Mouse (Mus musculus): ENCODE measurements around the gene Prkaa1. TPM values are rescaled to one million over a fixed set of nuclear protein-coding genes. Genes with fewer than 3 reads are reported as not detected.

The Prkaa1 gene
- 12.6 and 14.0 TPM in 2 replicates for polyA plus RNA-seq (2015; fragmentation: Nextera tagmentation; extraction: Ambion mirVana)

- Histone ChIP-seq H3K4me2 (replicated peaks) (peak within 1 kb of the TSS; percentile 51), H3K4me3 (peak within 1 kb of the TSS; percentile 94), H3K36me3 (no peaks in the 10 kb centered on the region), H3K9ac (replicated peaks) (peak within 1 kb of the TSS; percentile 89), H3K4me1 (peaks cover 15% of the 10 kb centered on the region), H3K9me3 (no peaks in the 10 kb centered on the region), H3K27me3 (no peaks in the 10 kb centered on the region), H3K27ac (replicated peaks) (peak within 1 kb of the TSS; percentile 94)
- WGBS = under 1% methylated on average over 41 of the region's 80 CpGs
- peak; percentile 96 for ATAC-seq (replicated peaks)
Observed at GRCm38 (mm10) chr15:5143361-5144020, at the start of gene Prkaa1. Gene Prkaa1 (plus strand): TSS chr15:5143861.

DNA sequence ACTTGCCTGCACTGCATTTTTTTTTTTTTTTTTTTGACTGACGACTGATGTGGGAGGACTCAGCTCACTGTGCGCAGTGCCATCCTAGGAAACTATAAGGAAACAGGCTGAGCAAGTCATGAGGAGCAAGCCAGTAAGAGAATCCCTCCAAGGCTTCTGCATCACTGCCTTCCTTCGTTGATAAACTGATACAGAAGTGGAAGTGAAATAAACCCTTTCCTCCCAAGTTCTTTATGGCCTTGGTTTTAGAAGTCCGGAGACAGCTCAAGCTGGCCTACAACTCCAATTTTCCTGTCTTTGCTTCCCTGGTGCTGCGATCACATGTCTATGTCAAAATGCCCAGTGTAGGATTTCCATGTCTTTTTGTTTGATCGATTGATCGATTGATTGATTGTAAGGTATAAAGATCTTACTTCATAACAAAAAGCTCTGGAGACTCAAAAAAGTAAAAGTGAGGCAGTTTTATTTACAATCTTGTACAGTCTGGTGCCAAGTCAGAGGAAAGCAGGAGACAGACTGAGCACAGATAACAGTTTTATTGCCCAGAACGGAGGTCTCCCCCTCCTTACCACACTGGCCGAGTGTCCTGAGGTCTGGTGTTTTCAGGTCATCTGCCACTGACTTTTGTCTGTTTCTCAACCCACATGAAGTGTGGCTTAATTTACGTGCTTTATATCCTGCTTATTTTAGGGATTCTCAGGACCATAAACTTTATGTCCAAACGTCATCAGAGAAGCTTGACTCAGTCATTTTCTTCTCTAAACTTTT is 47.9 kb upstream of the Prkaa1 start:
- Histone ChIP-seq H3K4me1 (no peaks in the 10 kb centered on the region), H3K36me3 (no peaks in the 10 kb centered on the region), H3K27ac (replicated peaks) (no peak overlapping the region), H3K9me3 (no peaks in the 10 kb centered on the region), H3K4me3 (no peak overlapping the region), H3K27me3 (no peaks in the 10 kb centered on the region), H3K4me2 (replicated peaks) (no peak overlapping the region), H3K9ac (replicated peaks) (no peak overlapping the region)
- 92% methylated on average over 11 of the region's 11 CpGs for WGBS
- no peak for ATAC-seq (replicated peaks)

GRCm38 (mm10) chr15:5097376-5097775 is 46.3 kb upstream of the Prkaa1 start:
- H3K27me3 ChIP-seq = no peaks in the 10 kb centered on the region
- WGBS = 92% methylated on average over 1 of the region's 1 CpGs
- no peaks in the 10 kb centered on the region for H3K9me3 ChIP-seq
- no peaks in the 10 kb centered on the region for H3K36me3 ChIP-seq
- ATAC-seq (replicated peaks) = no peak
- H3K27ac ChIP-seq (replicated peaks) = no peak overlapping the region
- H3K9ac ChIP-seq (replicated peaks) = no peak overlapping the region
- no peak overlapping the region for H3K4me2 ChIP-seq (replicated peaks)
- no peak overlapping the region for H3K4me3 ChIP-seq
- H3K4me1 ChIP-seq = no peaks in the 10 kb centered on the region

DNA sequence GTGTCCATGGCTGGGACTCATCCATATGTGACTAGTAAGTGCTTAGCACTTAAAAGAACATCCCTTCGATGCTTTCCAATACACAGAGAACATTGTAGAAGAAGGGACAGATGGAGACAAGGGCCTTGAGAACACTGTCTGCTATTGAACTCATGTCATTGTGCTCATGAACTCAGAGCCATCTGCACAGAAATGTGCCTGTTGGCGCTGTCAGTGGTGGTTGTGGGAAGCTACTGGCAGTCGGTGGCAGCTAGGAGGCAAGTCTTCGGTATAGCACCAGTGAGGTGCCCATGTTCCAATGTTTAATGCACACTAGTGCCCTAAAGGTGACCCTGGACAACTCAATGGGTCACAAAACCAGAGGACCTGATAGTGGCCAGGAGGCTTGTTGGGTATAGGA is 41.3 kb upstream of the Prkaa1 start:
- WGBS = 96% methylated on average over 4 of the region's 4 CpGs
- no peaks in the 10 kb centered on the region for H3K36me3 ChIP-seq
- no peak overlapping the region for H3K27ac ChIP-seq (replicated peaks)
- no peaks in the 10 kb centered on the region for H3K9me3 ChIP-seq
- H3K9ac ChIP-seq (replicated peaks) = no peak overlapping the region
- H3K27me3 ChIP-seq = no peaks in the 10 kb centered on the region
- ATAC-seq (replicated peaks) = no peak
- no peak overlapping the region for H3K4me3 ChIP-seq
- H3K4me1 ChIP-seq = no peaks in the 10 kb centered on the region
- H3K4me2 ChIP-seq (replicated peaks) = no peak overlapping the region

DNA sequence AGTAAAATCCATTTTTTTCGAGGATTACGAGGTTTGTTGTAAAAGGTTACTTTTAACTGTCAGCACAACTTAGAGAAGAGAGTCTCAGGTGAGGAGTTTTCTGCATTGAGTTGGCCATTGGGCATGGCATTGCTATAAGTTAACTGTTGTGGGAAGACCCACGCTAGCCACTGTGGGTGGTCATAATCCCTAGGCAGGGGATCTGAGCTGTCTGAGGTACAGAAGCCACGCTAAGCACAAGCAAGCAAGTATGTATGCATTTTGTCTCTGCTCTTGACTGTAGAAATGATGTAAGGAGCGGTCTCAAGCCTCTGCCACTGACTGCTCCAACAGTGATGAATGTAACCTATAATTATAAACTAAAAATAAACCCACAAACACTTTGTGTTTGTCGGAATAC is 37.8 kb upstream of the Prkaa1 start:
- Histone ChIP-seq H3K9me3 (no peaks in the 10 kb centered on the region), H3K36me3 (no peaks in the 10 kb centered on the region), H3K4me2 (replicated peaks) (no peak overlapping the region), H3K9ac (replicated peaks) (no peak overlapping the region), H3K4me1 (no peaks in the 10 kb centered on the region), H3K27me3 (no peaks in the 10 kb centered on the region), H3K27ac (replicated peaks) (no peak overlapping the region), H3K4me3 (no peak overlapping the region)
- peak; percentile 11; the same call in 1 of the 2 replicates for ATAC-seq (replicated peaks)
- 78% methylated on average over 6 of the region's 6 CpGs for WGBS

DNA sequence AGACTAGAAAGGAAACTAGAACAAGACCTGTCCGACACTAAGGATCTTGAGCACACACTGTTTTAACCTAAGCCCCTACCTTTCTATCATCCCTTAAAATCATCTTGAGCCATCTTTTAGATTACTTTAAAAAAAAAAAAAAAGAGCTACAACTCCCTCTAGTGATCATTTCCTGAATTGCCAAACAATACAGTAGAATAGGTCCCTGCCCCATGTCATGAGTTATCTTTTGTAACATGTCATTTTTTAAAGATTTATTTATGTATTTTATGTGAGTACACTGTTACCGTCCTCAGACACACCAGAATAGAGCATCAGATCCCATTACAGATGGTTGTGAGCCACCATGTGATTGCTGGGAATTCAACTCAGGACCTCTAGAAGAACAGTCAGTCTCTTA is 37.4 kb upstream of the Prkaa1 start:
- Histone ChIP-seq H3K4me1 (no peaks in the 10 kb centered on the region), H3K27me3 (no peaks in the 10 kb centered on the region), H3K27ac (replicated peaks) (no peak overlapping the region), H3K9me3 (no peaks in the 10 kb centered on the region), H3K4me2 (replicated peaks) (no peak overlapping the region), H3K4me3 (no peak overlapping the region), H3K9ac (replicated peaks) (no peak overlapping the region), H3K36me3 (no peaks in the 10 kb centered on the region)
- ATAC-seq (replicated peaks) = peak; percentile 53; the same call in 1 of the 2 replicates
- WGBS = 57% methylated on average over 2 of the region's 2 CpGs

- no peak within 1 kb of the TSS for H3K4me2 ChIP-seq (replicated peaks)
- no peak for ATAC-seq (replicated peaks)
- H3K27me3 ChIP-seq = no peaks in the 10 kb centered on the region
- H3K4me3 ChIP-seq = no peak within 1 kb of the TSS
- H3K36me3 ChIP-seq = no peaks in the 10 kb centered on the region
- H3K4me1 ChIP-seq = no peaks in the 10 kb centered on the region
- no peak within 1 kb of the TSS for H3K27ac ChIP-seq (replicated peaks)
- no peaks in the 10 kb centered on the region for H3K9me3 ChIP-seq
- no peak within 1 kb of the TSS for H3K9ac ChIP-seq (replicated peaks)
- 73% methylated on average over 21 of the region's 21 CpGs for whole genome bisulfite sequencing
Observed at GRCm38 (mm10) chr15:5107686-5108654, 35.7 kb upstream of the Prkaa1 start, which contains the start of gene Card6. Gene Card6 (minus strand): TSS chr15:5108539.

- WGBS = 87% methylated on average over 3 of the region's 3 CpGs
- Histone ChIP-seq H3K4me3 (no peak overlapping the region), H3K27me3 (no peaks in the 10 kb centered on the region)
Observed at GRCm38 (mm10) chr15:5108655-5109040, 35.0 kb upstream of the Prkaa1 start.

DNA sequence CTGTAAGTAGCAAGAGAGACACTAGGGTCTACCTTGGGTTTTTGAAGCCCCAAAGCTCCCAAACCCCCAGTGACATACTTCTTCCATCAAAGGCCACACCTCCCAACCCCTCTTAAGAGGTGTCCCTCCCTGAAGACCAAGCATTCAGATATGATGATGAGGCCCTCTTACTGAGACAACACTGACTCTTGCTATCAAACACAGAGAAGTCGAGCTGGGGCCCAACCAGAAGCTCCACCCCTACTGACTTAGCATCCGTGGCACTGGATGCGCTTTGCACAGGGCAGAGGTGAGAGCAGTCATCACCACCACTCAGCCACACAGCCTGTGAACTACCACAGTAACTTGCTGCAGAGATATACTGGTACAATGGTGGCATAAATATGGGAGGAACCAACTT is 31.0 kb upstream of the Prkaa1 start:
- Histone ChIP-seq H3K4me3 (no peak overlapping the region), H3K9ac (replicated peaks) (no peak overlapping the region), H3K27me3 (no peaks in the 10 kb centered on the region), H3K4me2 (replicated peaks) (no peak overlapping the region), H3K36me3 (peaks cover under 1% of the 10 kb centered on the region; the same call in 1 of the 2 replicates), H3K27ac (replicated peaks) (no peak overlapping the region), H3K4me1 (peaks cover 15% of the 10 kb centered on the region), H3K9me3 (no peaks in the 10 kb centered on the region)
- WGBS = 92% methylated on average over 3 of the region's 3 CpGs
- no peak for ATAC-seq (replicated peaks)

More at GRCm38 (mm10) chr15:5108655-5109040, 35.0 kb upstream of the Prkaa1 start:
- no peak for ATAC-seq (replicated peaks)
- Histone ChIP-seq H3K9me3 (no peaks in the 10 kb centered on the region), H3K4me1 (no peaks in the 10 kb centered on the region), H3K4me2 (replicated peaks) (no peak overlapping the region), H3K27ac (replicated peaks) (no peak overlapping the region), H3K36me3 (no peaks in the 10 kb centered on the region), H3K9ac (replicated peaks) (no peak overlapping the region)

DNA sequence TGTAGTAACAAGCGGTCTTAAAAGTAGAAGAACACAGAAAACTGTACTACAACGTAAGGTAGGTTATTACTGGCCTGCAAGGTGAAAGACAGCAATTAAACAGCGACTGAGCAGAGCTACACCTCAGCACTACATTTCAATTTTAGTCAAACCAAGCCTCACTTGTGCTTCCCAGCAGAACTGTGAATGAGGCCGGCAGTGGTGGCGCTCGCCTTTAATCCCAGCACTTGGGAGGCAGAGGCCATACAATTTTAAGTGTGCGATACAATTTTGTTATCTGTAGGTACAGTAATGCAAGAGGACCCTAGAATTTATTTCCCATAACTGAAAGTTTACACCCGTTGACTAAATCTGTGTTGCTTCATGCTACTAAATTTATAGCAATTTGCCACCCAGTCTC is 28.5 kb upstream of the Prkaa1 start:
- Histone ChIP-seq H3K4me3 (peak overlapping the region; percentile 97), H3K9me3 (no peaks in the 10 kb centered on the region), H3K4me1 (peaks cover 27% of the 10 kb centered on the region), H3K27me3 (no peaks in the 10 kb centered on the region), H3K27ac (replicated peaks) (no peak overlapping the region), H3K36me3 (peaks cover 24% of the 10 kb centered on the region), H3K4me2 (replicated peaks) (peak overlapping the region; percentile 81), H3K9ac (replicated peaks) (peak overlapping the region; percentile 68; the same call in 1 of the 2 replicates)
- no peak for ATAC-seq (replicated peaks)
- 68% methylated on average over 8 of the region's 8 CpGs for WGBS

- Histone ChIP-seq H3K9me3 (no peaks in the 10 kb centered on the region), H3K4me1 (peaks cover 27% of the 10 kb centered on the region), H3K9ac (replicated peaks) (peak within 1 kb of the TSS; percentile 99), H3K4me2 (replicated peaks) (peak within 1 kb of the TSS; percentile 81), H3K4me3 (peak within 1 kb of the TSS; percentile 97), H3K36me3 (peaks cover 36% of the 10 kb centered on the region), H3K27ac (replicated peaks) (peak within 1 kb of the TSS; percentile 91), H3K27me3 (no peaks in the 10 kb centered on the region)
- WGBS = under 1% methylated on average over 55 of the region's 55 CpGs
- ATAC-seq (replicated peaks) = peak; percentile 99
Observed at GRCm38 (mm10) chr15:5116270-5117030, 27.2 kb upstream of the Prkaa1 start, which contains the start of gene Rpl37. Gene Rpl37 (plus strand): TSS chr15:5116645.

Data from forebrain, embryonic 15.5 days (tissue).